Mouse (Mus musculus): ENCODE data around the gene Etfa. TPM values are rescaled to one million over a fixed set of nuclear protein-coding genes. Genes with fewer than 3 reads are reported as not detected.

Gene Etfa
- polyA plus RNA-seq, 1 experiment from 2014 or later: 396 TPM

DNA sequence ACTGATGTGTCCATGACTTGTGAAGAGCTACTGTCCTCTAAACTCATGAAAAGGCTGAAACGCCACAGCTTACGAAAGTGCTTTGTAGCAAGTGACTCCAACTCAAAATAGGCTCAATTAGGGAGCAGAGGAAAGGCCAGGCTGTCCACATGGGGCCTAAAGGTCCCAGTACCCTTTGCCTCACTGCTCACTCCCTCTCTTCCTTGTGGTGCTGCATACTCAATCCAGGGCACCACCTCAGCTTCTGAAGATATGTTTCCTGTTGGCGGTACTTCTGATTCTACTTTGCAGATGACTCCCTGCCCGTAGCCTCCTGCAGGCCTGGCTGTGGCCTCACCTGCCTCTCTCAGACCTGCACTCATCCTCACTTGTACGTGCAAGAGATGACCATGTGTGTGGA lies 58.7 kb downstream of the Etfa start:
- H3K27ac ChIP-seq (replicated peaks in 1 of 2; ENCODE audit: control insufficient read depth in 1 of 2, insufficient read depth in 1 of 2, low read depth in 2 of 2, low read length in 2 of 2): no peak overlapping the region
- no peak overlapping the region for H3K9ac ChIP-seq (ENCODE audit: low read length)
- ATAC-seq (ENCODE audit: insufficient number of reproducible peaks, insufficient read depth, low FRiP score, low read depth): no peak
- H3K4me2 ChIP-seq (ENCODE audit: low read length): no peak overlapping the region
- no peaks in the 10 kb centered on the region for H3K4me1 ChIP-seq (ENCODE audit: control insufficient read depth in 2 of 2, insufficient read depth in 2 of 2, low read length in 2 of 2)
- no peaks in the 10 kb centered on the region for H3K27me3 ChIP-seq (ENCODE audit: control insufficient read depth, insufficient read depth, low read length)
- WGBS: 86% methylated on average over 5 of the region's 5 CpGs
- H3K9me3 ChIP-seq (ENCODE audit: control insufficient read depth, low read length): no peaks in the 10 kb centered on the region
- H3K4me3 ChIP-seq (ENCODE audit: control insufficient read depth in 1 of 2, insufficient read depth in 1 of 2, low read depth in 1 of 2, low read length in 2 of 2): no peak overlapping the region
- peaks cover 41% of the 10 kb centered on the region for H3K36me3 ChIP-seq (ENCODE audit: control insufficient read depth, insufficient read depth, low read length)

DNA sequence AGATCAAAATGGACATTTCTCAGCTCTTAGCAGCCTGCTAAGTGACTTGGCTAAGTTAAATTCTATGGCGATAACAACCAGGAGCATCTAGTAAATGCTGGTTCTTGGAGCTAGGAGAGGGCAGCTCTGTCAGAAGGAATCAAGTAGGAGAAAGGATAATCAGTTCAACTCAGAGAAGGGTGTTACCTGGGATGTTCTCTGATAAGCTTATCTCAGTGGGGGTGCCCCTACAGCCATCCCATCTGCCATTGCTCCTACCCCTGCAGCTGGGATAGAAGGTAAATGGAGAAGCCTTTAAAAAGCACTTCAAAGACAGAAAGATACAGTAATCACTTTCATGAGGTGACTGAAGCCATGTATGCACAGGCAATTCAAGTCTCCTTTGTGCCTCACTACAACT lies 59.1 kb downstream of the Etfa start:
- Histone ChIP-seq H3K27ac (replicated peaks in 1 of 2; ENCODE audit: control insufficient read depth in 1 of 2, insufficient read depth in 1 of 2, low read depth in 2 of 2, low read length in 2 of 2) (no peak overlapping the region), H3K27me3 (ENCODE audit: control insufficient read depth, insufficient read depth, low read length) (no peaks in the 10 kb centered on the region), H3K4me2 (ENCODE audit: low read length) (no peak overlapping the region), H3K36me3 (ENCODE audit: control insufficient read depth, insufficient read depth, low read length) (peaks cover 41% of the 10 kb centered on the region), H3K4me1 (ENCODE audit: control insufficient read depth in 2 of 2, insufficient read depth in 2 of 2, low read length in 2 of 2) (no peaks in the 10 kb centered on the region), H3K9me3 (ENCODE audit: control insufficient read depth, low read length) (no peaks in the 10 kb centered on the region), H3K9ac (ENCODE audit: low read length) (no peak overlapping the region), H3K4me3 (ENCODE audit: control insufficient read depth in 1 of 2, insufficient read depth in 1 of 2, low read depth in 1 of 2, low read length in 2 of 2) (no peak overlapping the region)
- 89% methylated on average over 1 of the region's 1 CpGs for WGBS
- no peak for ATAC-seq (ENCODE audit: insufficient number of reproducible peaks, insufficient read depth, low FRiP score, low read depth)

DNA sequence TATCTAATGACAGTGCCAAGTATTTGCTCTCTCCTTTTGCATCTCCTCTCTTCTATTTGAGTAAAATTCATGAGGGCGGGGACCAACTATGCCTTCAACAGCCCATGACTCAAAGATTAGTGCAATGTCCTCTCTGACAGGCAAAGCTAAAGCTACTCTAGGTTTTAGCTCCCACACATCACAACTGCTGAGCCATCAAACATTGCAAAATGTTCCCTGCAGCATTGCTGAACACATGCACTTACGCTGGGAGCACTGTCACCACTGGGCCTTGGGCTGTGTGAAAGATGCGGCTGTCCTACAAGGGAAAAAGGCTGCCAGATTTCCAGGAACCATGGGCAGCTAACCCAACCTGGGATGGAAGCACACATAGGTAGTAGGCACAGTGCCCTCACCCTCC lies 60.6 kb downstream of the Etfa start:
- H3K36me3 ChIP-seq (ENCODE audit: control insufficient read depth, insufficient read depth, low read length): peaks cover 33% of the 10 kb centered on the region
- H3K4me1 ChIP-seq (ENCODE audit: control insufficient read depth in 2 of 2, insufficient read depth in 2 of 2, low read length in 2 of 2): no peaks in the 10 kb centered on the region
- H3K27ac ChIP-seq (replicated peaks in 1 of 2; ENCODE audit: control insufficient read depth in 1 of 2, insufficient read depth in 1 of 2, low read depth in 2 of 2, low read length in 2 of 2): no peak overlapping the region
- no peak overlapping the region for H3K4me2 ChIP-seq (ENCODE audit: low read length)
- 94% methylated on average over 3 of the region's 3 CpGs for WGBS
- no peak for ATAC-seq (ENCODE audit: insufficient number of reproducible peaks, insufficient read depth, low FRiP score, low read depth)
- H3K9ac ChIP-seq (ENCODE audit: low read length): no peak overlapping the region
- H3K4me3 ChIP-seq (ENCODE audit: control insufficient read depth in 1 of 2, insufficient read depth in 1 of 2, low read depth in 1 of 2, low read length in 2 of 2): no peak overlapping the region
- H3K9me3 ChIP-seq (ENCODE audit: control insufficient read depth, low read length): no peaks in the 10 kb centered on the region
- H3K27me3 ChIP-seq (ENCODE audit: control insufficient read depth, insufficient read depth, low read length): no peaks in the 10 kb centered on the region

DNA sequence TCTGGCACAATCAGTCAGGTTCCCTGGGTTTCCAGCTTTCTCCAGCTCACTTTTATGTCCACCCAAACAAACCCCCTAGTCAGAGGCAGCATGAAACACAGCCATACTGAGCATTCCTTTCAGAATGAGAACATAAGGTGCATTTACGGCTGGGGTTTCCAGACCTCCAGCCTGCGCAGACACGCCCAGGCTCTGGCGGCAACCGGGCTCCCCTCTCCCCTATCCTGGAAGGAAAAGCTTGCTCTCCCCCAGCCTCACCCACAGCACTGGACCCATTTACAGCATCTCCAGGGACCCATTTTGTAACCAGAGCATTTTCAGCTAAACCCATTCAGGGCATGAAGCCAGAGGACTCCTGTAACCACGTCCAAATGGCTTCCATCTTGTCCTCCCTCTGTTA lies 62.0 kb downstream of the Etfa start:
- Histone ChIP-seq H3K4me2 (ENCODE audit: low read length) (no peak overlapping the region), H3K4me1 (ENCODE audit: control insufficient read depth in 2 of 2, insufficient read depth in 2 of 2, low read length in 2 of 2) (no peaks in the 10 kb centered on the region), H3K36me3 (ENCODE audit: control insufficient read depth, insufficient read depth, low read length) (peaks cover 21% of the 10 kb centered on the region), H3K4me3 (ENCODE audit: control insufficient read depth in 1 of 2, insufficient read depth in 1 of 2, low read depth in 1 of 2, low read length in 2 of 2) (no peak overlapping the region), H3K9ac (ENCODE audit: low read length) (no peak overlapping the region), H3K9me3 (ENCODE audit: control insufficient read depth, low read length) (no peaks in the 10 kb centered on the region), H3K27me3 (ENCODE audit: control insufficient read depth, insufficient read depth, low read length) (no peaks in the 10 kb centered on the region), H3K27ac (replicated peaks in 1 of 2; ENCODE audit: control insufficient read depth in 1 of 2, insufficient read depth in 1 of 2, low read depth in 2 of 2, low read length in 2 of 2) (no peak overlapping the region)
- no peak for ATAC-seq (ENCODE audit: insufficient number of reproducible peaks, insufficient read depth, low FRiP score, low read depth)
- 86% methylated on average over 6 of the region's 6 CpGs for WGBS

DNA sequence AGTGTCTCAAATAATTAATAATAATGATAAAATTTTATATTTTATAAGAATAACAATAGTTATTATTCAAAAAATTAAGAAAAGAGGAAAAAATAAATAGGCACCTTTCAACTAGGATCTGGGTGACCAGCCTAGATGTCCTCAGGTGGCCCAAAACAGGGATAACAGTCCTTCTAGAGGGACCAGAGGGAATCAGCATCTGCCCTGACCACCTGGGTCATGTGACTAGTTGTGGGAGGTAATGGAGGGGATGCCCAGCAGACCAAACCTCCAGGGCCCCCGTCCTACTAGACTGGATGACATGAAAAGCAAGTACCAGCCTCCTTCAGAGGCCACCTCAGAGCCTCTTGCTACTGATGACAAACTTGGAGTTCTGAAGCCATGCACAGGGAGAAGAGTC lies 62.9 kb downstream of the Etfa start:
- Histone ChIP-seq H3K4me2 (ENCODE audit: low read length) (no peak overlapping the region), H3K27ac (replicated peaks in 1 of 2; ENCODE audit: control insufficient read depth in 1 of 2, insufficient read depth in 1 of 2, low read depth in 2 of 2, low read length in 2 of 2) (no peak overlapping the region), H3K4me1 (ENCODE audit: control insufficient read depth in 2 of 2, insufficient read depth in 2 of 2, low read length in 2 of 2) (no peaks in the 10 kb centered on the region), H3K4me3 (ENCODE audit: control insufficient read depth in 1 of 2, insufficient read depth in 1 of 2, low read depth in 1 of 2, low read length in 2 of 2) (no peak overlapping the region), H3K36me3 (ENCODE audit: control insufficient read depth, insufficient read depth, low read length) (peaks cover 15% of the 10 kb centered on the region; the same call in 1 of the 2 replicates), H3K27me3 (ENCODE audit: control insufficient read depth, insufficient read depth, low read length) (no peaks in the 10 kb centered on the region), H3K9me3 (ENCODE audit: control insufficient read depth, low read length) (no peaks in the 10 kb centered on the region), H3K9ac (ENCODE audit: low read length) (no peak overlapping the region)
- WGBS: 67% methylated on average over 1 of the region's 1 CpGs
- no peak for ATAC-seq (ENCODE audit: insufficient number of reproducible peaks, insufficient read depth, low FRiP score, low read depth)

DNA sequence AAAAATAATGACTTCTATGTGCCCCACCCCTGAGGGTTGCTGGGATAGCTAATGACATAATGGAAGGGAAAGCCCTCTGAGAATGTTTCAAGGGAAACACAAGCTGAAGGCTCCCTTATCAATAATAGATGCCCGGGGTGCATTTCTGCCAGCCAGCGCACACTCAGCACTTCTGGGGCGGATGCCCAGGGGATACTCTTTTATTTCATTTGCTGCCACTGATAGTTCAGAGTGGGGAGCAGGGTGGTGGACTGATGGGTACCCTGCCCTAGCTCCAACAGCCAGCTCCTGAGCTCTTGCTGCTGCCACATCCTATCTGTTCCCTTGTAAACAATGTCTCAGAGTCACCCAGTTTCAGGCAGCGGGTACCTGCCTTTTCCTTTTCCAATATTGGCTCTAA lies 64.5 kb downstream of the Etfa start:
- H3K36me3 ChIP-seq (ENCODE audit: control insufficient read depth, insufficient read depth, low read length): no peaks in the 10 kb centered on the region
- ATAC-seq (ENCODE audit: insufficient number of reproducible peaks, insufficient read depth, low FRiP score, low read depth): no peak
- H3K27me3 ChIP-seq (ENCODE audit: control insufficient read depth, insufficient read depth, low read length): no peaks in the 10 kb centered on the region
- 83% methylated on average over 4 of the region's 4 CpGs for WGBS
- H3K4me3 ChIP-seq (ENCODE audit: control insufficient read depth in 1 of 2, insufficient read depth in 1 of 2, low read depth in 1 of 2, low read length in 2 of 2): no peak overlapping the region
- no peaks in the 10 kb centered on the region for H3K4me1 ChIP-seq (ENCODE audit: control insufficient read depth in 2 of 2, insufficient read depth in 2 of 2, low read length in 2 of 2)
- H3K4me2 ChIP-seq (ENCODE audit: low read length): no peak overlapping the region
- no peaks in the 10 kb centered on the region for H3K9me3 ChIP-seq (ENCODE audit: control insufficient read depth, low read length)
- H3K9ac ChIP-seq (ENCODE audit: low read length): no peak overlapping the region
- no peak overlapping the region for H3K27ac ChIP-seq (replicated peaks in 1 of 2; ENCODE audit: control insufficient read depth in 1 of 2, insufficient read depth in 1 of 2, low read depth in 2 of 2, low read length in 2 of 2)

DNA sequence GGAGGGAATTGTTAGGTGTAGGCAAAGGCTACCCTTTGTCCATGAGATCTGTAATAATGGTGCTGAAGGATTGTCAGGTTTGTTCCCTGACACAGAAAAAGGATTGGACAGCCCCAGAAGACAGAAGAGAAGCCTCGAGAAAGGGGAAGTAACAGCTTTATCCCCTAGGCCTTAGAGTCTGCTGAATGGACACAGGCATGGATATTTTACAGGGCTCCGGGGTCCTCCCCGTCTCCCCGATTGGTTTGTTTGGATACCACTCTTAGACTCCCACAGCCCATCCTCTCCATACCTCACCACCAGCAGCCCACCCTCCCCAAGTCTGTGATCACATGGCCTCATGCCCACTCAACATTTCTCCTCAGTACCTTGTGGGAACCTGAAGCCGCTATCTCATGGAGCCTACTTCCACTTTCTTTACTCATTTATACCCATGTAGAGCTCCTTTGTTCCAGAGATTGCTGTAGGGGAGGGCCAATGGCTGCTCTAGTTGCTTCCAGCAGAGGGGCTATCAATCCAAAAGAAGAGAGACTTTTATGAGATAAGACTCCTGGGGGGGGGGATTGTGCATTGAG lies 72.8 kb downstream of the Etfa start:
- no peak overlapping the region for H3K4me3 ChIP-seq (ENCODE audit: control insufficient read depth in 1 of 2, insufficient read depth in 1 of 2, low read depth in 1 of 2, low read length in 2 of 2)
- no peaks in the 10 kb centered on the region for H3K4me1 ChIP-seq (ENCODE audit: control insufficient read depth in 2 of 2, insufficient read depth in 2 of 2, low read length in 2 of 2)
- H3K36me3 ChIP-seq (ENCODE audit: control insufficient read depth, insufficient read depth, low read length): no peaks in the 10 kb centered on the region
- H3K4me2 ChIP-seq (ENCODE audit: low read length): no peak overlapping the region
- no peak for ATAC-seq (ENCODE audit: insufficient number of reproducible peaks, insufficient read depth, low FRiP score, low read depth)
- no peaks in the 10 kb centered on the region for H3K27me3 ChIP-seq (ENCODE audit: control insufficient read depth, insufficient read depth, low read length)
- no peak overlapping the region for H3K9ac ChIP-seq (ENCODE audit: low read length)
- H3K27ac ChIP-seq (replicated peaks in 1 of 2; ENCODE audit: control insufficient read depth in 1 of 2, insufficient read depth in 1 of 2, low read depth in 2 of 2, low read length in 2 of 2): no peak overlapping the region
- no peaks in the 10 kb centered on the region for H3K9me3 ChIP-seq (ENCODE audit: control insufficient read depth, low read length)
- WGBS: 79% methylated on average over 5 of the region's 5 CpGs

DNA sequence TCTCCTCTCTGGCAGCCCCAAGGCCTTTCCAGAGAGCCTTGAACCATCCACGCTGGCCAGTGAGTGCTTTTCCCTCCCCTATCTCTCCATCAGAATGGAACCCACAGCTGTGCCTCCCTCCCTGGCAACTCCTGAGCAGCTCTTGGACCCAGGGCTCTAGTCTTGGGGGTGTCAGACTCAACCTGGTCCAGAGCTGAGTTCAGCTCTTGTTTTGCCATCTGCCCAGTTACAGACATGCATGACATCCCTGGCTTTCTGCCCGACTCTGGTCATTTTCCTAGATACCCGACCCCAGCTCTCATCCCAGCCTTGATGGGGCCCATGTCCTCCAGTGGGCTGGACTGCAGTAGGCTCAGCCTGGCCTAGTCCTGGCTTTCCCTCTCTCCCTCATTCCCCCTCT lies 73.6 kb downstream of the Etfa start:
- H3K9me3 ChIP-seq (ENCODE audit: control insufficient read depth, low read length): no peaks in the 10 kb centered on the region
- no peaks in the 10 kb centered on the region for H3K36me3 ChIP-seq (ENCODE audit: control insufficient read depth, insufficient read depth, low read length)
- H3K4me2 ChIP-seq (ENCODE audit: low read length): no peak overlapping the region
- H3K4me1 ChIP-seq (ENCODE audit: control insufficient read depth in 2 of 2, insufficient read depth in 2 of 2, low read length in 2 of 2): no peaks in the 10 kb centered on the region
- no peak for ATAC-seq (ENCODE audit: insufficient number of reproducible peaks, insufficient read depth, low FRiP score, low read depth)
- WGBS: 35% methylated on average over 3 of the region's 3 CpGs
- H3K27me3 ChIP-seq (ENCODE audit: control insufficient read depth, insufficient read depth, low read length): no peaks in the 10 kb centered on the region
- H3K9ac ChIP-seq (ENCODE audit: low read length): no peak overlapping the region
- no peak overlapping the region for H3K4me3 ChIP-seq (ENCODE audit: control insufficient read depth in 1 of 2, insufficient read depth in 1 of 2, low read depth in 1 of 2, low read length in 2 of 2)
- no peak overlapping the region for H3K27ac ChIP-seq (replicated peaks in 1 of 2; ENCODE audit: control insufficient read depth in 1 of 2, insufficient read depth in 1 of 2, low read depth in 2 of 2, low read length in 2 of 2)
